Mouse (Mus musculus) hindbrain, embryonic 16.5 days (tissue): ENCODE results near the gene Dennd2a. TPM values are rescaled to one million over a fixed set of nuclear protein-coding genes. Genes with fewer than 3 reads are reported as not detected.
"Not testable (repeated sequence)": the region's sequence is repeated elsewhere in the genome, so short reads cannot be mapped to it uniquely, and the experiment has no call there.

Experiments
- ATAC-seq: fragments of 200-750 bp; cut with Nextera tagmentation; 2 replicates; pipeline ENCODE4 v1.8.0; 2017; ENCODE audit warnings: moderate TSS enrichment, moderate library complexity
- H3K27ac ChIP-seq: fragments of 300-500 bp; sonication (generic); 2 replicates; pipeline ENCODE4 v1.5.1; 2014; ENCODE audit warnings: low read depth, mild to moderate bottlenecking, control low read depth, low read length, moderate library complexity
- H3K27me3 ChIP-seq: fragments of 300-500 bp; sonication (generic); replicated peaks from 2 replicates; pipeline ENCODE4 v1.6.1; 2014; ENCODE audit warnings: low read length; ENCODE audit not compliant: control insufficient read depth, insufficient read depth
- H3K36me3 ChIP-seq: fragments of 300-500 bp; sonication (generic); 2 replicates; pipeline ENCODE4 v1.6.1; 2014; ENCODE audit warnings: mild to moderate bottlenecking, low read length, moderate library complexity, mixed read lengths; ENCODE audit not compliant: control insufficient read depth, insufficient read depth
- H3K4me1 ChIP-seq: fragments of 300-500 bp; sonication (generic); 2 replicates; pipeline ENCODE4 v1.6.1; 2014; ENCODE audit warnings: low read depth, low read length; ENCODE audit not compliant: control insufficient read depth, insufficient read depth
- H3K4me2 ChIP-seq: fragments of 300-500 bp; sonication (generic); 2 replicates; pipeline ENCODE4 v1.6.1; 2014; ENCODE audit warnings: mild to moderate bottlenecking, low read length, control low read depth, moderate library complexity
- H3K4me3 ChIP-seq: fragments of 300-500 bp; sonication (generic); 2 replicates; pipeline ENCODE4 v1.5.1; 2014; ENCODE audit warnings: mild to moderate bottlenecking, low read length, control low read depth, moderate library complexity
- H3K9ac ChIP-seq: fragments of 300-500 bp; sonication (generic); 2 replicates; pipeline ENCODE4 v1.6.1; 2014; ENCODE audit warnings: low read depth, mild to moderate bottlenecking, control low read depth, low read length, moderate library complexity
- H3K9me3 ChIP-seq: fragments of 300-500 bp; sonication (generic); 2 replicates; pipeline ENCODE4 v1.6.1; 2014; ENCODE audit warnings: mild to moderate bottlenecking, low read length, moderate library complexity; ENCODE audit not compliant: control insufficient read depth
- WGBS: fragments of 180-500 bp; shearing (Covaris S2); extraction: QIAGEN DNeasy Blood & Tissue Kit; methylation state at CpG from one replicate; pipeline ENCODE4 v1.1.7; 2014; 5-methylcytosine and 5-hydroxymethylcytosine counted together
- polyA plus RNA-seq: library from polyadenylated mRNA; unstranded; fragments of >200 nt; fragmentation: Nextera tagmentation; extraction: Ambion mirVana; gene quantifications from 2 replicates; pipeline ENCODE4 v1.2.1, GENCODE M21; 2015

Dennd2a gene
- polyA plus RNA-seq, 1 experiment from 2014 or later = 12.8 TPM

- no peak overlapping the region for H3K27ac ChIP-seq
- no peak overlapping the region for H3K9ac ChIP-seq
- no peaks in the 10 kb centered on the region for H3K27me3 ChIP-seq
- 76% methylated on average over 6 of the region's 6 CpGs for WGBS
- H3K4me3 ChIP-seq = no peak overlapping the region
- H3K36me3 ChIP-seq = no peaks in the 10 kb centered on the region
- no peaks in the 10 kb centered on the region for H3K9me3 ChIP-seq
- no peak for ATAC-seq
- H3K4me1 ChIP-seq = peaks cover 3% of the 10 kb centered on the region
- no peak overlapping the region for H3K4me2 ChIP-seq
These were observed 134.5 kb downstream of the Dennd2a start for GRCm38 (mm10) chr6:39423130-39423551.

- peak overlapping the region; percentile 94 for H3K4me3 ChIP-seq
- H3K27ac ChIP-seq = peak overlapping the region; percentile 96
- H3K9ac ChIP-seq = no peak overlapping the region
- ATAC-seq = no peak
- no peaks in the 10 kb centered on the region for H3K36me3 ChIP-seq
- no peaks in the 10 kb centered on the region for H3K27me3 ChIP-seq
- no peaks in the 10 kb centered on the region for H3K9me3 ChIP-seq
- WGBS = 42% methylated on average over 4 of the region's 4 CpGs
- H3K4me1 ChIP-seq = peaks cover 11% of the 10 kb centered on the region
- H3K4me2 ChIP-seq = peak overlapping the region; percentile 71
These were observed 136.8 kb downstream of the Dennd2a start for GRCm38 (mm10) chr6:39420867-39421266.

GRCm38 (mm10) chr6:39419851-39420721, 137.6 kb downstream of the Dennd2a start, which contains the start of gene Mkrn1:
Gene Mkrn1 (minus strand): TSS chr6:39420462.
- Histone ChIP-seq H3K9me3 (no peaks in the 10 kb centered on the region), H3K27me3 (no peaks in the 10 kb centered on the region), H3K9ac (peak within 1 kb of the TSS; percentile 91), H3K4me2 (peak within 1 kb of the TSS; percentile 71), H3K4me1 (peaks cover 11% of the 10 kb centered on the region), H3K27ac (peak within 1 kb of the TSS; percentile 96), H3K4me3 (peak within 1 kb of the TSS; percentile 94), H3K36me3 (no peaks in the 10 kb centered on the region)
- 0% methylated on average over 73 of the region's 82 CpGs for WGBS
- ATAC-seq = peak; percentile 97

- Histone ChIP-seq H3K36me3 (no peaks in the 10 kb centered on the region), H3K4me1 (peaks cover 12% of the 10 kb centered on the region), H3K27me3 (no peaks in the 10 kb centered on the region), H3K27ac (peak overlapping the region; percentile 96), H3K4me2 (peak overlapping the region; percentile 71), H3K4me3 (peak overlapping the region; percentile 94), H3K9me3 (no peaks in the 10 kb centered on the region), H3K9ac (peak overlapping the region; percentile 91)
- ATAC-seq = no peak
- WGBS = under 1% methylated on average over 34 of the region's 43 CpGs
These were observed 138.2 kb downstream of the Dennd2a start for GRCm38 (mm10) chr6:39419386-39419850.

- H3K36me3 ChIP-seq, H3K27me3 ChIP-seq, H3K4me3 ChIP-seq, H3K9ac ChIP-seq, H3K4me2 ChIP-seq, ATAC-seq, H3K27ac ChIP-seq, H3K9me3 ChIP-seq: not testable (repeated sequence)
- H3K4me1 ChIP-seq = peaks cover 18% of the 10 kb centered on the region
These were observed 141.0 kb downstream of the Dennd2a start for GRCm38 (mm10) chr6:39416654-39417053.

GRCm38 (mm10) chr6:39415762-39416161, 141.9 kb downstream of the Dennd2a start:
- 50% methylated on average over 3 of the region's 5 CpGs for WGBS
- Histone ChIP-seq H3K4me2 (no peak overlapping the region), H3K27ac (no peak overlapping the region), H3K9me3 (no peaks in the 10 kb centered on the region), H3K4me3 (no peak overlapping the region), H3K36me3 (no peaks in the 10 kb centered on the region), H3K27me3 (no peaks in the 10 kb centered on the region), H3K4me1 (peaks cover 18% of the 10 kb centered on the region), H3K9ac (no peak overlapping the region)
- ATAC-seq = no peak

GRCm38 (mm10) chr6:39414106-39414505, 143.6 kb downstream of the Dennd2a start:
- Histone ChIP-seq H3K36me3 (peaks cover 4% of the 10 kb centered on the region), H3K4me1 (peaks cover 18% of the 10 kb centered on the region), H3K9me3 (no peaks in the 10 kb centered on the region), H3K27ac (no peak overlapping the region), H3K4me3 (no peak overlapping the region), H3K27me3 (no peaks in the 10 kb centered on the region), H3K4me2 (no peak overlapping the region), H3K9ac (no peak overlapping the region)
- 42% methylated on average over 1 of the region's 1 CpGs for WGBS
- ATAC-seq = peak; percentile 18; the same call in 1 of the 2 replicates

Other genes starting within 250 kb of the Dennd2a start
- 57.9 and 60.1 TPM in 2 replicates for gene Slc37a3, start 180.2 kb downstream of the Dennd2a start, polyA plus RNA-seq
- gene Rab19, start 176.7 kb downstream of the Dennd2a start, polyA plus RNA-seq = 0.13 and 0.35 TPM in 2 replicates
- gene Mkrn1, start 137.4 kb downstream of the Dennd2a start, polyA plus RNA-seq = 237 and 243 TPM in 2 replicates
- gene Adck2, start 16.0 kb upstream of the Dennd2a start, polyA plus RNA-seq = 42.6 and 47.9 TPM in 2 replicates
- gene Gm42420, start 27.9 kb upstream of the Dennd2a start, polyA plus RNA-seq = 1.6 and 1.9 TPM in 2 replicates
- 482 and 563 TPM in 2 replicates for gene Ndufb2, start 34.7 kb upstream of the Dennd2a start, polyA plus RNA-seq
- gene Braf, start 167.6 kb upstream of the Dennd2a start, polyA plus RNA-seq = 20.7 and 23.9 TPM in 2 replicates